Mouse (Mus musculus) heart, postnatal 0 days (tissue): Measurements from ENCODE around the gene RPS10-NUDT3.

Experiments
- CTCF ChIP-seq: IDR thresholded peaks from 2 replicates; pipeline ENCODE4 v1.5.1; 2016; ENCODE audit warnings: antibody characterized with exemption, control low read depth, low read depth
- EP300 ChIP-seq: IDR thresholded peaks from 2 replicates; pipeline ENCODE4 v1.6.1; 2016; ENCODE audit warnings: antibody characterized with exemption, low read depth

GRCm38 (mm10) chr17:27621705-27622531 is 13.1 kb downstream of the RPS10-NUDT3 start:
- TF ChIP-seq CTCF (no peak), EP300 (no peak)
